Mouse (Mus musculus): Measurements from ENCODE around the gene Stk32c.

Gene Stk32c

DNA sequence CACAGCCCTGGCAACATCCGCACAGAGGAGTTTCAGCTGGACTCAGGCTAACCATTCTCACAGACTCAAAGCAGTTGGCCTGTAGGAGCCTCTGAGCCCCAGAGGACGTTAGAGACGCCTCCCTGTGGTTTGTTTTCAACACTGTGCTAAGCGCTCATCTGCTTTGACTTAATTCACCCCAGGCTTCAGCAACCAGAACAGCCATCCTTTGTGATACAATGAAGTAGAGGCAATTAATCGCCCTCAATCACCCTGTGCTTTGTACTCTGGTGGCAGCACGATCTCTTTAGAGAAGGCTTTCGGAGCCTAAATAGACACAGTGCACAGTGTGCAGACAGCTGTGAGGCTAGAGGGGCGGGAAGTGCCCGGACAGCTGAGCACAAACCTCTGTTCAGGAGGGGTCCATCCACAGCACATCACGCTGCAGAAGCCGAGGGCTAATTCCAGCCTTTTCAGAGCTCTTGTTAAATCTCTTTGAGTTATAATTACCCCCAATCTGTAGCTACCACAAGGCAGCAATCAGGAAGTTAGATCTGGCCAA is 73.1 kb downstream of the Stk32c start:
- no peak for DNase-seq

DNA sequence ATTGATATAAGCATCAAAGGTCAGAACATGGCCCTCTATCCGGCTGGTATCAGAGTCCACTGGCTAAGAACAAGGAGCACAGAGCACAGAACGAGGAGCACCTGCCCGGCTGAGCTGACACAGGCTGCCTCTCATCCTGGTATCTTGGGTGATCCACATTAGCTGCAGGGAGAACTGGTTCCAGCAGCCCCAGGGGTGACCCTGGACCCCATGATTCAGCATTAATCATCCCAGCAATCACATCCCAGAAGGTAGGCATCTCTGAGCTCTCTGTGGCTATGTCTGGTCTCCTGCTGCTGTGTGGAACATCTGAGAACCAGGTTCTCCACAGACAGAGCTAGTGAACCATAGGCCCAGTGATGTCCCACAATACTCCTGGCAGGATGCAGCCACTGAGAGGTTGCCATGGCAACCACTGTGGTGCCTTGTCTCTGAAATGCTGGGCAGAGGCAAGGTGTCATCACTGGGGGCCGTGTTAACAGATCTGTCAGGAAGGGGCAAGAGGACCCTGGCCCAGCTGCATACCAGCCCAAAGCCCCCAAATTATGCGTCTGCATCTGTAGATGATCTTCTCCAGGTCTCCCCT is 76.1 kb downstream of the Stk32c start:
- DNase-seq: no peak

DNA sequence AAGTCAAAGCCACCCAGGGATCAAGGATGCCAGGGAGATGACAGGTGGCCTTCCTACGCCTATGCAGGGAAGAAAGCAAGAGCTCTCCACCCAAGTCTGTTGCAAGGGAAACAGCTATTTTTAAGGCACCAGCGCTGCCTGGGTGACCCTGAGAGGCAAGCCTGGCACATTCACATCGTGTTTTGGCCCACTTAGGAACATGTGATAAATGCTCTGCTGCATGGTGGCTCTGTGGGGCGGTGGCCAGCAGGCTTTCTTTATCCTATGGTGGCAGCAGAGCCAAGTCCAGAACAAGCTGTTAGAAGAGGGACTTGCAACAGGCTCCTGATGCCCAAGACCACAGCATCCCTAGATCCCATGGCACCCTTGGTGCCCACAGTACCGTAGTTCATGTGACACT is 77.9 kb downstream of the Stk32c start:
- no peak for DNase-seq

DNA sequence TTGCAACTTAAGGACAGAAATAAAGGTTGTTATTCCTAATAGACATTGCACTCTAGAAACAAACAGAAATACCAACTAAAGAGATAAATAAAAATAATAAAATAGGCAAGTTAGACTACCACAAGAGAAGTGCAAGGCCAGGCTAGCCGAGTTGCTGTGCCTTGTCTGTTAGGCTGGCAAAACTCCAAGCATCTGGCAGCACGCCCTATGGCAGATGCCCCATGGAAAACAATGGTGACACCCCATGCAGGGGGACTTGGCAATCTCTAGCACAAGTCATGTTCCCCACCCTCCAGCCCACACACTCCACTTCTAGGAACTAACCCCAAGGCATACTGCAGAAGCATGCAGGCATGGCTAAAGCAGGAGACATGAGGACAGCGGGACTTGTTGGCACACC is 79.7 kb downstream of the Stk32c start:
- peak; percentile 79 to 83 for DNase-seq

DNA sequence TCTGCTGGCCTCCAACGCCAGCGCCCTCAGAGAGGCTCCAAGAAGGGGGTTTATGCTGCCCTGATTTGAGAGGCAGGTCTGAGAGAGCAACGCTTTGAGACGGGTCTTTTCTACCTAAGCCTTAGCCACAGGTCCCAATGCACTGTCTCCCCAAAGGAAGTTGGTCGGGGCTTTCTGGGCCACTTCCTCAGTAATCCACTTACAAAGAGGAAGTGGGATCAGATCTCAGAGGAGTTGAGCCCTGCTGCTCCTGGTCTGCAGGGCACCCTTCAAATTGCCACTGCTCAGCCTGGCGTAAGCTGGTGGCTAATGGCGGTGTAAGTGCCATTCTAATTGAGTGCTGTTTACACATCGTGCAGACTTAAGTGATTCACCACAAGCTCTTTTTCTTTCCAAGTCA is 81.6 kb downstream of the Stk32c start:
- DNase-seq: no peak

DNA sequence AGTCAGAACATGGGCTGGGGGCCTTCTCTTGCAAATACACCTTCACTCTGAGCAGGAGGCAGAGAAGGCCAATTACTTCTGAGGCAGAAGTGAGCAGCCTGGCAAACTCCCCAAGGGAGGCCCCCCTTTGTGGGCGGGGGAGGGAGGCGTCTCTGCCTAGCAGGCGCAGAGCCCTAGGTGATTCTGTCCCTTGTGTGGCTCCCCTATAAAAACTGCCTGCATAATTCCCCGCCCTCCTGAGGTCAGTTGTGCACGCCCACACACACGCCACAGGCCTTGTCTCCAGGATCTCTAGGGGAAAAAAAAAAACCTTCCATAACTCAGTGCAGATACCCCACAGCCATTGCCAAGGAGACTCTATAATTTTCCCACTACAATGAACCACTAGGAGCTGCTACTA is 82.7 kb downstream of the Stk32c start:
- DNase-seq: no peak

DNA sequence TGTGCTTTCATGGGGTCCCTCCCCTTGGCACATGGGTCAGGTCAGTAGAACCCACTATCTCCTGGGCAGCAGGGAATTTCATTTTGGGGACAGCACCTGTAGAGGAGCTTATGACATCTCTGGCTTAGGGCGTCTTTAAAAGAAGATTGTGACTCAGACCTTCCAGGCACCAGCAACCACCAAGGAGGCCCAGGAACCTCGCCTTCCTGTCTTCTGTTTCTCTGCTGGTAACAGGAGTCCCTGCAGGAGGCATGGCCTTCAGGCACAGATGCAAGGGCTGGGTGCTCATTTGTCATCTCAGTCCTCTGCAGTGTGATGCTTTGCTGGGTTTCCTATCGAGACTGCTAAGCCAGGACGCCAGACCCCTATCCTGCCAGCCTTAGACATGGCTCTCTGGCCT is 84.1 kb downstream of the Stk32c start:
- DNase-seq: no peak

DNA sequence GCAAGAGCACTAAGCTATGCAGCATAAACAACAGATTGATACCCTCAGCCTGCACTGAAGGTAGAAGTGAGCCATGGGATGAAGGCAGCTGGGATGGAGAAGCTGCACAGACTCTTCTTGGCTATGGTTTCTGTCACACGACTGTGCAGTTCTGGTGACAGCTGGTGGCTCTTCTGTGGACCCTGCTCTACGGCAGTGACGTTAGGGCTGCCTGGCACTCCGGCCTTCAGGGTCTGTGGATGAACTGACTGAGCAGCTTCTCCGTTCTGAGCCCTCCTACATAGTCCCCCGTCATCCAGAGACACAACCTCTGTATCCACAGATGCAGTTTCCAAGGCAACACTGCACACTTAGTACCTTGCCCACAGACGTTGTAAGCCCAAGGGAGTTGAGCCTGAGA is 86.6 kb downstream of the Stk32c start:
- no peak for DNase-seq

DNA sequence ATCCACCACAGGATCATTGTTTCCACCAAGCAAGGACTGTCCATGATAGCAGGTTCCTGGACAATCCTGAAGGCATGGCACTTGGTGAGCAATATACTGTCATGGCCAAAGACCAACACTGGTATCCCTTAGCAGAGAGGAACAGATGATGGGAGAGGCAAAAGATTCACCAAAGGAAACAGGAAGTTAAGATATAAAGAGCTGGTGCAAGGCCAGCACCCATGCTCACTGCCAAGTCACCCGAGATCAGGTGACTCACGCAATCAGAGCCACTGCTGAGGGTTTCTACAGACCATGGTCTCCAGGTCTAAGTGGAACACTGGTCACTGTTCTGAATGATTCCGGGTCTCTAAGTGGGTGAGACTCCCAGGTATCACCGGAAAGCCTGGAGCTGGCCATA is 87.2 kb downstream of the Stk32c start:
- DNase-seq: no peak

DNA sequence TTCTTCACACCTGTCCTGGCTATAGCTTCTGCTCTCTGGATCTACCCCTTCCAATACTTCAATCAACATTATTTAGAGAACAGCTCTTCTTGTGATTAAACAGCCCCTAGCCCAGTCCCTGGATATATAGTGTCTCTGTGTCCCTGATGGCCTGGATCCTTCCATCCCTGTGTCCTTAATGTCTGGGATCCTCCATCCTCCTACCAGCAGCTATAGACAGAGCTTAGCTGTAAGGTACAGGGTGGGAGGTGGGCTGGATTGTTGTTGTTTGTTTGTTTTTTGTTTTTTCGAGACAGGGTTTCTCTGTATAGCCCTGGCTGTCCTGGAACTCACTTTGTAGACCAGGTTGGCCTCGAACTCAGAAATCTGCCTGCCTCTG is 93.3 kb downstream of the Stk32c start:
- DNase-seq: no peak

DNA sequence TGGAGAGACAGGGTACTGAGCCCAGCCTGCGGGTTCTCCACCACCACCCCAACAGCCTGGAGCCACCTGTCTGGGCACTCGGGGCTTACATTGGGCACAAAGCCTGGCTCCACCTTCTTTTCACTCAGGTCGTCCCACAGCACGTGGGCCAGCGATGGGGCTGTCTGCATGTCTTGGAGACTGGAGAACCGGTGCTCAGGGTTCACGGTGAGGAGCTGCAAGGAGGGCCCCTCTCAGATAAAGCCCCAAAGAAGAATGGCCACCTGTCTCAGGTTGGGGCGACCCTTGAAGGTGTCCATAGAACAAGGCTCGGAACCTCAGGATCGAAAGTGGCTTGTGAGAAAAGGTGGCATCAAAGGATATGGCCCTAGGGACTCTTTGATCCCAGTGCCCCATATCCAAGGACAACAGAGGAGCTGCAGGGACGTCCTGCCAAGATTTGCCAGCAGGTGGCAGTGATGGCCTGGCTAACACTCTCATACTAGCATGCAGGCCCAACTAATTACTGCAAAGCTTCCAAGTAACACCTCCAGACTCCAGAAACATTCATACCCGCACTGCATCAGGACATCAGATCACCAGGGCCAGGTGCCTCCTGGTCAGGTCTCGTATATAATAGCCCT is 93.8 kb downstream of the Stk32c start:
- DNase-seq: peak; percentile 93 to 95

DNA sequence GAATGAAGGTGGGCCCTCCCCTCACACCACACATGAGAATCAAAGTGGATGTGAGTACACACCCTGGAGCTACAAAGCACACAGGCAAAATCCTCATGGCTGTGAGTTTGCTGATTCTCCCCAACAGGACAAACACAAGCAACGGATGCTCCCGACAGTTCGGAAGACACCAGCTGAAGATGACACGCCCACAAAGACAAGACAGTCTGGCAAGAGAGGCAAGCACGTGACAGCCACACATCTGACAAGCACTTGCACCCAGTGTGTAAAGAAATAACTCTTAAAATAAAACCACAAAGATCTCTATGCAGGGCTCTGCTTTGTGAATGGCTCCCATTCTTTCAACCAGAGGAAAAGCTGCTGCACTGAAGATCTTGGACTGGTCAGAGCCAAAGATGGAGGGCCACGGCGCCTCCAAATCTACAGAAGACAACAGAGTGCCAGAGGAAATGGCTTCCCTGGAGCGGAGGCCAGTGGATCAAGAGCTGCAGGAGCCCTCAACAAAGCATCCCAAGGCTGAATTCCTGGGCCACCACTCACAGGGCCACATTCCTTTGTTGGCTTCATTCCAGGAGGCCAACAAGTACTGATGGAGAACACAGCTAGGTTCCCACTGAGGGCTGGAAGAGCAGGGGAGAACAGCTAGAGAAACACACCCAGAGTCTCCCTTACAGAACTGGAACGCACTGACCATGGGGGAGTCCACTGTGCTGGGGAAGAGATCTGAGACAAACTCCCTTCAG is 105.0 kb downstream of the Stk32c start:
- no peak for DNase-seq

DNA sequence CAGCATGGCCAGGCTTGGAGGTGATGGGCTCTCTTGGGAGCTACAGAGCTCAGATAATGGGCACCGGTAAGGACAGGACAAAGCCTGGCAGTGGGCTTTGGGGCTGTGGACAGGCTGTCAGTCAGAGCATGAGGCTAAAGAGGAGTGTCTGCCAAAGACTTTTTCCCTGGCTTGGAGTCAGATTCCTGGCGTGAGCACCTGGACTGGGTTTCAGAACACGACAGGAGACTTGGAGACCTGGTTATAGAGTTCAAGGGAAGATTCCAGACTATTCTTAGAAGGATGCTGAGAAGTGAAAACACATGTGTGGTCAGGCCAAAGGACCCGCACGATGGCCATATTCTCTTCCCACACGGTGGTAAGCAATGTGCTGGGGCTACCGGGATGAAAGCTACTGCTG is 107.4 kb downstream of the Stk32c start:
- peak; percentile 83 to 93 for DNase-seq

DNA sequence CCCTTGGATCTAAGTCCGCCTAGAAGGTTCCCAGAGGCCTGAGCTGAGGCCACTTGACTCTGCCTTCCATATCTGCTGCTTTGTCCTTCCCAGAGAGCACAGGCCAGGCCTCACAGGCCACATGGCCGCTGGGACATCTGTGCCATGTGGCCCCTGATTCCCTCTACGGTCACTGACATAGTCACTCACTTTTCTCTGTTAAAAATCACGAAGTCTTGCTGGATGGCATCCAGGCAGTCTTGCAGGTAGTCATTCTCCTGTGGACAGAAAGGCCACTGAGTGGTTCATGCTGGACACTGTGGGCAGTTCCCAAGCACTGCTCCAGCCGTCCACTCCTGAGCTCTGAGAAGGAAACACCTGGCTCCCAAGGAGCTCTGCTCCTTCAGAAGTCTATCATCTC is 108.0 kb downstream of the Stk32c start:
- DNase-seq: peak in 1 of 2 experiments; percentile 26

DNA sequence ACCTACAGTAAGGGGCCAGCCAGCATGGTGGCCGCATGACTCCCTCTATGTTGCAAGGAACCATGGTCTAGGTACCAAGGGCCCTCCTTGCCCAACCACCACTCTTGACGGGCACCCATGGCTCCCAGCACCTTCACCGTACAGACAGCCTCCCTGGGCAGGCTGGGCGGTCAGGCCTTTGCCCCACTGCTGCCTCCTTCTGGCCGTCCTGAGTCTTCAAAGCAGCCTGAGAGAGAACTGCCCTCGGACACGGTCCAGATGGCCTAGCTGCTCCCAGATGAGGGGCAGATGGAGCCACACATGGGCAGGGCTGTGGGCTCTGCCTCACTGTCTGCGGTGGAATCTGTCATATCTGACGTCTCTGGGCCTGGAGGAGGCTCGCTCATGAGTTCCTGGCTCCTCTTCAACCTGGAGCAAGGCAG is 109.1 kb downstream of the Stk32c start:
- peak; percentile 52 to 62 for DNase-seq

DNA sequence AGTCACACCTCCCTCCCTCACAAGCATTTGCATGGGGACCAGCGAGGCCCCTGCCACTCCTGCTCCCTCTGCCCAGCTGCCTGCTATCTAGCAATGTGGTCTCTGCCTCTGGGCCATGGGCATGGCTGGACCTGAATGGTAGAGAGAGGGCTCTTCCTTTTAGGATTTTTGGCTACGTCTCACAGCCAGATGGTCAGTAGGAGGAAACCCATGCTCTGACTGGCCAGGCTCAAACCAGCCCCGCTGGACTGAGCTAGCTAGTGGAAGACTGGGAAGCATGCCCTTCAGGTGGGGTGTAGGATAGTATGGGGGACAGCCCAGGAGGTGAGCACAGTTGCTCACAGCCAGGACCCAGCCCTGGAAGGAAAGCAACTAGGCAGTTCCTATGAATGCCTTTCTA is 111.3 kb downstream of the Stk32c start:
- DNase-seq: peak; percentile 80 to 83

DNA sequence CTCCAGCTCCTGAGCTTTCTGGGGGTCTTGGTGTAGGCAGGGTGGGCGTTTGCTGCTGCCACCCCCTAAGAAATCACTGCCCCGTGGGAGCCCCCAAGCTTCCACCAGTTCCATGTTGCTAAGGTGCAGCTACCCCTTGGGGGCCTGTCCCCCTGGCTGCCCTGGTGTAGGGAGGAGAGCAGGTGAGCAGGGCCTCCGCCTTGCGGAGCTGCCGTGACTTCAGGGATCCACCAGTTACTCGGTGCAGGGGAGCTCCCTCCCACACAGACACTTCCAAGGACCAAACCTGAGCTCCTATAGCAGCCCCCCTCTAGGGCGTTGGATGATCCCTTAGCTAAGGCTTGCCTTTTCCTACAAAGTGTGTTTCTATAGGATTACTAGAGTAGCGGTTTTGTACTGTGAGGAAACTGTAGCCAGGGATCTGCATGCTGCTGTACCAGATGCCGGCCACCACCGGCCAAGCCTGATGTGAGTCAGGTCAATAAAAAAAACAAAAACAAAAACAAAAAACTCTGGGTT is 111.8 kb downstream of the Stk32c start:
- no peak for DNase-seq

DNA sequence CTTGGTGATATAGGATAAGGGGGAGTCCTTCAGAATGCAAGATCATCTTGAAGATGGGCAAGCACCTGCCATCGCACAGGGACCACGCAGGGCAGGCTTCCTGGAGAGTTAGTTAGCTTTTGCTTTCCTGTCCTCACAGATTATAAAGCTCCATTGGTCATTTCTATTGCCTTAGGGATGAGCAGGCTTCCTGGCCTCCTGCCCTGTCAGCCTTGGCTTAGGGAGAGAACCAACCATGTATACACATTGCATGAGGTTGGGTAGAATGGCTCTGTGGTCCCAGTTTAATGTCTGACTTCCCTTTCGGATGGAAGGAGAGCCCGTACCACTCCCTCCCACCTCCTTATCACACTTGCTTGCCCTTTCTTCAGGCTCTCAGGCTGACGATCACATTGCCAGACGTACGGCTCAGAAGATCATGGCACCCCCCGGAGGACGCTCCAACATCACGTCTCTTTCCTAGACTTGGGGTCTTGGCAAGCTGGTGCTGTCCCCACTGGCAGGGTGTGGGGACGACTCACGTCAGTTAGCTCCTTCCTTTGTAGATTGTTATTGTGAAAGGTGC is 112.5 kb downstream of the Stk32c start:
- DNase-seq: peak in 1 of 2 experiments; percentile 32

DNA sequence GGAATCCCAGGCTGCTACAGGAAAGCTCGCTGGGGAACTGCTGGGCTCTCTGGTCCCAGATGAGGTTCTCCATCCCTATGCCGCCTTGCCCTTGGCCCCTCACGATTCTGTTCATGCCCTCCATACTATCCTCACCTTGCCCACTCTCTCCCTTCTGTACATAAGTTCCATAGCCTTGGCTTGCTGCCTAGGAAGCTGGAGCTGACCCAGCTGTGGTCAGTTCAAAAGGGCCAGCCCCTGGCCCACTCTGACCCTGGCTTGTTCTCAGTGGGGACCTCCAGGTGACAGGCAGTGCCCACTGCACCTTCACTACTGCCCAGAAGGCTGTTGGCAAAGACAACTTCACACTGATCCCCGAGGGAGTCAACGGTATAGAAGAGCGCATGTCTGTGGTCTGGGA is 116.7 kb downstream of the Stk32c start:
- peak in 1 of 2 experiments; percentile 17 for DNase-seq

DNA sequence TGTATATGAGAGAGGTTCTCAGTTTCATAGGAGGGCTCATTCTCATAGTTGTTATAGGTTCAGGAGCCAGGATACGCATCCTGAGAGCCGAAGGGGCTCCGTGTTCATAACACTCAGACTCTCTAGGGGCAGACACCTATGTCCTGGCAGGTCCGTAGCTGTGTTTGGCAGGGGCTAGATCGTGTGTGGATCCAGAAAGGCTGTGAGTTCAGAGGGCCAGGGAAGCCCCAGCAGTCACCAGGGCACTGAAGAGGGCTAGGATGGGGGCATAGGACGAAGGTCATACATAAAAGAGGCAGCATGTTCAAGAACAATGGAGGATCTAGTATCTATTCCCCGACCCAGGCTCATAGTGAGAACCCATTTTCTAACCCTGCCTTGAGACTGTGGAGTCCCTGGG is 117.8 kb downstream of the Stk32c start:
- DNase-seq: no peak

DNA sequence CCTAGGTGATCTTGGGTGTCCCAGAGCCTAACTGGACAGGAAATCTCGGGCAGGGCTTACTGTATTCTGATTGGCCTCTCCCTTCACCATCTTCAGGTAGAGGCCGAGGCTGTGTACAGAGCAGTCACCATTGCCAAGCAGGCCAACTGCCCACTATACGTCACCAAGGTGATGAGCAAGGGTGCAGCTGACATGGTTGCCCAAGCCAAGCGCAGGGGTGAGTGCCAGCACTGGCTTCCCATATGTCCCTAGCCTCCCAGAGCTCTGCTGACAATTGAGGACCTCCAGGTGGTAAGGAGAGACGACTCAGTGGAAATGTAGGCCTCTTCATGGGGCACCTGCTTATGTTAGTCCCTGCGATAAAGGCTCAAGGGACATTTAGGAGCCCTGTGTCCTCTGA is 118.3 kb downstream of the Stk32c start:
- peak; percentile 96 to 97 for DNase-seq

DNA sequence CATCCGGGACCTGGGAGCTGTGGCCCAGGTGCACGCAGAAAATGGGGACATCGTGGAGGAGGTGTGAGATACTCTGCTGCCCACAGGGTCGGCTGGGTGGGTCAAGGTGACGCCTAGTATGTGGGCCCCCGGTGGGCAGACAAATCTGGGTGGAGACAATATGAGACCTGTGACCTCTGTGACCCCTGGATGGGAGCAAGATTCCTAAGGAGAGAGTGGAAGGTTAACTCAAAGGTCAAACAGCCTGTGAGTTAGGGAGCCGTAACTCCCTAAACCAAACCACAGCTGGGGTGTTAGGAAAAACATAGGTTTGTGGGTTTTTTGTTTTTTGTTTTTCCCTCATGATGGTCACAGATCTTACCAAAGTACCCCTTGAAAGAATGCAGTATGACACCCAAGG is 119.3 kb downstream of the Stk32c start:
- DNase-seq: no peak

DNA sequence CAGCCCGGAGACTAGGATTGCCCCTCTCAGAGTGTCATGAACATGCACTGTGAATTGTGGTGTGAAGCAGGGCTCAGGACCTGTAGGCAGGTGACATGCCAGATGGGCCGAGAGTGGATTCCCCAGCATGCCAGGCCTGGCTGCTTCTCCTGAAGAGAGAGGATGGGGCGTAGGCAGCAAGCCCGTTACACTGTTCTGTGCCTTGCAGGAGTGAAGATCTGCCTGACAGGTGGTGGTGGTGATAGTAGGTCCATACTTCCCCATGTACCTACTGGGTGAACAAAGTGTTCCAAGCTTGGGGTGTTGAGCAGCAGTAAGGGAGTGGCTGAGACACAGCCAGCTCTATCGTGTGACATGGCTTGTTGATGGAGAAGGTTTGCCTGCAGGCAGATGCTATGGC is 120.0 kb downstream of the Stk32c start:
- peak; percentile 83 to 87 for DNase-seq

DNA sequence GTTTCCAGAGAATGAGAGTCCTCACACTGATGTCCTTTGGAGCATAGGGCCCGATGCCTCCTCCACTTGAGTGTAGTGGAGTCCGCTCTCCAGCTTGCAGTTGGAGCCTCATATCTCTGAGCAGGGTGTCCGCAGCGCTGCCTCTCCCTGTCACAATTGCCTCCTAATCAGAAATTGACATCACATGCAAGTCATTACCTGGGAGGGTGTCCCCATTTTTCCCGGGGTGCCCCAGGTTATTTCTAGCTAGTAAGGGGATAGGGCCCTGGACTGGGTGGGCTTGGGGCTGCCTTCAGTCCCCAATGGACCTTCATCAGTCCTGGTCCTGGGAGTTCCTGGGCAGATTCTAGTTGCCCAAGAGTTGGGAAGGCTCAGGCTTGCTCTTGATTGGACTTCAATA is 120.4 kb downstream of the Stk32c start:
- DNase-seq: no peak

Measured in cerebellum, postnatal 36 days (tissue).